Comparison of ENCODE assay signal across 9 mouse cellular contexts in genomic region chr7:143138789-143139188, GRCm38 (mm10). TPM values are rescaled to one million over a fixed set of nuclear protein-coding genes. Genes with fewer than 3 reads are reported as not detected.
DNase-seq lines count a peak whose midpoint lies in the region; ATAC-seq and TF ChIP-seq lines count a peak whose summit lies in the region.
"Had no signal": no experiment of that assay in that cellular context is flagged by ENCODE, and none has a peak within 500 bp of the region (broad histone marks: within the 10 kb centered on the region; RNA-seq: fewer than 3 reads in every experiment).

No protein-coding gene starts in this region.

- H3K27me3 ChIP-seq in hindbrain, embryonic 14.5 days (ENCODE audit: control insufficient read depth, insufficient read depth, low read length): no peaks in the 10 kb centered on the region
- H3K27me3 ChIP-seq in hindbrain, embryonic 13.5 days: no peaks in the 10 kb centered on the region
- H3K27me3 ChIP-seq in lung, embryonic 14.5 days (ENCODE audit: insufficient read depth, low read length): no peaks in the 10 kb centered on the region
- no peaks in the 10 kb centered on the region for H3K27me3 ChIP-seq in splenic B cell, adult 2 months (ENCODE audit: control insufficient read depth, insufficient read depth, low read length, poor library complexity, severe bottlenecking)
- H3K27me3 ChIP-seq: lung, embryonic 15.5 days had no signal

- H3K36me3 ChIP-seq in hindbrain, embryonic 14.5 days (replicated peaks; ENCODE audit: control insufficient read depth, insufficient read depth): no peaks in the 10 kb centered on the region
- no peaks in the 10 kb centered on the region for H3K36me3 ChIP-seq in hindbrain, embryonic 13.5 days
- no peaks in the 10 kb centered on the region for H3K36me3 ChIP-seq in lung, embryonic 14.5 days (ENCODE audit: insufficient read depth)
- no peaks in the 10 kb centered on the region for H3K36me3 ChIP-seq in splenic B cell, adult 2 months (ENCODE audit: control insufficient read depth, insufficient read depth, low read length, poor library complexity, severe bottlenecking)
- H3K36me3 ChIP-seq: lung, embryonic 15.5 days had no signal

- intact Hi-C loops in gastrocnemius, adult 2 months (cut with DNase I): loop anchor here (1.0 to 5.0 kb wide), 2 partner anchors 44 to 131 kb away; partner anchors contain the start of genes Trpm5 and Tspan32

- no peak overlapping the region for H3K4me2 ChIP-seq in hindbrain, embryonic 14.5 days (replicated peaks)
- H3K4me2 ChIP-seq in hindbrain, embryonic 13.5 days: no peak overlapping the region
- H3K4me2 ChIP-seq in lung, embryonic 14.5 days: no peak overlapping the region
- H3K4me2 ChIP-seq: lung, embryonic 15.5 days had no signal

- ATAC-seq in hindbrain, embryonic 14.5 days (ENCODE audit: low FRiP score): no peak
- no peak for ATAC-seq in hindbrain, embryonic 13.5 days (ENCODE audit: low FRiP score)
- ATAC-seq in lung, embryonic 14.5 days (ENCODE audit: insufficient read depth): peak; percentile 28

- H3K9ac ChIP-seq in hindbrain, embryonic 14.5 days: no peak overlapping the region
- H3K9ac ChIP-seq in hindbrain, embryonic 13.5 days: no peak overlapping the region
- no peak overlapping the region for H3K9ac ChIP-seq in lung, embryonic 14.5 days
- H3K9ac ChIP-seq: lung, embryonic 15.5 days had no signal

- TF ChIP-seq CTCF in gastrocnemius, adult 2 months (IDR thresholded peaks at IDR 0.05): peak; percentile 85
- TF ChIP-seq CTCF in lung, embryonic 14.5 days (IDR thresholded peaks at IDR 0.05; ENCODE audit: low read depth): peak; percentile 77

- H3K4me1 ChIP-seq in hindbrain, embryonic 14.5 days (replicated peaks; ENCODE audit: control insufficient read depth, insufficient read depth, low read length): no peaks in the 10 kb centered on the region
- H3K4me1 ChIP-seq in hindbrain, embryonic 13.5 days (replicated peaks): no peaks in the 10 kb centered on the region
- H3K4me1 ChIP-seq in lung, embryonic 14.5 days (ENCODE audit: insufficient read depth): no peaks in the 10 kb centered on the region

- H3K27ac ChIP-seq in hindbrain, embryonic 14.5 days: no peak overlapping the region
- no peak overlapping the region for H3K27ac ChIP-seq in hindbrain, embryonic 13.5 days
- H3K27ac ChIP-seq in gastrocnemius, adult 2 months: no peak overlapping the region
- no peak overlapping the region for H3K27ac ChIP-seq in lung, embryonic 14.5 days (ENCODE audit: low read depth)
- H3K27ac ChIP-seq: lung, embryonic 15.5 days had no signal

- no peaks in the 10 kb centered on the region for H3K9me3 ChIP-seq in hindbrain, embryonic 14.5 days (ENCODE audit: control insufficient read depth, low read length)
- H3K9me3 ChIP-seq in hindbrain, embryonic 13.5 days: no peaks in the 10 kb centered on the region
- H3K9me3 ChIP-seq in lung, embryonic 14.5 days (ENCODE audit: low read depth, low read length): no peaks in the 10 kb centered on the region
- H3K9me3 ChIP-seq: lung, embryonic 15.5 days had no signal

- peak; percentile 74 for DNase-seq in hindbrain, embryonic 14.5 days (ENCODE audit: low spot score)
- DNase-seq in ES-CJ7 (ENCODE audit: low read depth, low spot score): peak; percentile 60
- peak; percentile 32 for DNase-seq in c-Kit-positive CD71-positive TER-119-positive erythroid progenitor cells, embryonic 14.5 days (ENCODE audit: low spot score)
- peak; percentile 76 for DNase-seq in gastrocnemius, adult 2 months
- peak; percentile 56 to 82 for DNase-seq in kidney, postnatal 25 days
- DNase-seq in lung, embryonic 14.5 days: peak; percentile 77
- DNase-seq in splenic B cell, adult 2 months (ENCODE audit: low read depth, low spot score): peak; percentile 43

- 30% methylated on average over 1 of the region's 1 CpGs for WGBS in hindbrain, embryonic 14.5 days
- 44% methylated on average over 1 of the region's 1 CpGs for WGBS in hindbrain, embryonic 13.5 days
- WGBS in lung, embryonic 14.5 days: 42% methylated on average over 1 of the region's 1 CpGs

- no peak overlapping the region for H3K4me3 ChIP-seq in hindbrain, embryonic 14.5 days (replicated peaks; ENCODE audit: low read length)
- no peak overlapping the region for H3K4me3 ChIP-seq in hindbrain, embryonic 13.5 days
- H3K4me3 ChIP-seq in gastrocnemius, adult 2 months: no peak overlapping the region
- no peak overlapping the region for H3K4me3 ChIP-seq in lung, embryonic 14.5 days (ENCODE audit: low read depth, low read length)
- H3K4me3 ChIP-seq: lung, embryonic 15.5 days had no signal

RNA-seq across cellular contexts. Expression of gene Kcnq1, which starts 32.6 kb away (rescaled TPM):
- 0.94 and 1.3 TPM in 2 replicates for polyA plus RNA-seq in hindbrain, embryonic 14.5 days (2014; fragmentation: Nextera tagmentation; extraction: Ambion mirVana)
- polyA plus RNA-seq in hindbrain, embryonic 13.5 days (2015; fragmentation: Nextera tagmentation; extraction: Ambion mirVana): 1.3 and 1.7 TPM in 2 replicates
- under 1 TPM; 0.33 to 0.67 TPM for total RNA-seq in gastrocnemius, adult 2 months (2021)
- 5.3 and 6.5 TPM in 2 replicates for polyA plus RNA-seq in lung, embryonic 14.5 days (2014; fragmentation: Nextera tagmentation; extraction: Ambion mirVana)

RNA-seq across cellular contexts. Expression of gene Trpm5, which starts 44.3 kb away (rescaled TPM):
- polyA plus RNA-seq in hindbrain, embryonic 14.5 days (2014; fragmentation: Nextera tagmentation; extraction: Ambion mirVana): 1.9 and 2.3 TPM in 2 replicates
- 1.4 and 1.9 TPM in 2 replicates for polyA plus RNA-seq in hindbrain, embryonic 13.5 days (2015; fragmentation: Nextera tagmentation; extraction: Ambion mirVana)
- not detected for total RNA-seq in gastrocnemius, adult 2 months (2021)
- polyA plus RNA-seq in lung, embryonic 14.5 days (2014; fragmentation: Nextera tagmentation; extraction: Ambion mirVana): 4.7 and 5.7 TPM in 2 replicates
